Comparison of ENCODE assay signal across 8 mouse cellular contexts in the genomic region with DNA sequence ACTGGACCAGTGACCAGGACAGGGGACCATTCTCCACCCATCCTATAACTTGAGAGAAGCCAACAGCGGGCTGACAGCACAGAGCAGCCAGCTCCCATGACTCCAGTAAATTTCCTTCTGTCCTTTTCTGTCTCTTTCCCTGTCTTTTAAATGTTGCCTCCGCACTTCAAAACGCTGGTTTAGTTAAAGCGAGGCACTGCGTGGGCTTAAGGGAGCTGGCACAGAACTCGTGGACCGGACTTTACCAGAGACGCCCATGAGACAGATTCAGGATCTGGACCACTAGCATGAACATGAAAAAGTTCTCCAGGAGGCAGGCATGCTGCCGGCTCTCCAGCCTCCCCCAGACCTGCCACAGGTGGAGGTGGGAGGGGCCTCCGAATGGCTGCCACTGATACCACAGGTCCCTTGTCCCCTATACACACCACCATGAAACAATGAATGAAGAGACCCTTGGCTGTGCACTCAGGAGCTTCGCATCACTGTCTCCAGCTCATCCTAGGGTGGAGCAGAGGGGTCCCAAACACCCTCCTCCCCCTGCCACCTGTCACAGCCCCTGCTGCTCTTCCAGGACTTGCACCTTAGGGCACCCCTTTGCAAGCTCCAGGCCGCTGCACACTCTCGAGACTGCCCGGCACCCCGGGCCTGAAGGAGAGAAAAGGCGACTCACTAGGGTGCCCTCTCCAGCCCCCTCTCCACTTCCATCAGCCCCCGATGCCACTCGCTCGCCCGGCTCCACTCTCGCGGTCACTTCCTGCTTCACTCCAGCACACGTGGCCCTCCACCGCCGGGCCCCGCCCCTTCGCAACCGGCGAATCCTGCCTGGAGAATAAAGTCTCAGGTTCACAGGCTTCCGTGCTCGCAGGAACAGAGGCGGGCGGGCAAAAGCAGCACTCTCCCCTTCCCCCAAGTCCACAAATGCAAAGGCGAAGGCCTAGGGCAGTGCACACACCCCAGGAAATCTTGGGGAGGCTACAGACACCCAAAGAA. TPM values are rescaled to one million over a fixed set of nuclear protein-coding genes. Genes with fewer than 3 reads are reported as not detected.
A peak's percentile ranks its signal among the peaks of the same experiment; 100 is the strongest.
DNase-seq lines count a peak whose midpoint lies in the region; ATAC-seq and TF ChIP-seq lines count a peak whose summit lies in the region.

No protein-coding gene starts in this region.

- peaks cover 42% of the 10 kb centered on the region for H3K9me3 ChIP-seq in G1E (replicated peaks)
- H3K9me3 ChIP-seq in forebrain, embryonic 16.5 days (ENCODE audit: control insufficient read depth, low read length) = no peaks in the 10 kb centered on the region
- no peaks in the 10 kb centered on the region for H3K9me3 ChIP-seq in lung, embryonic 14.5 days (ENCODE audit: low read depth, low read length)

- H3K36me3 ChIP-seq in G1E (replicated peaks) = peaks cover 20% of the 10 kb centered on the region
- H3K36me3 ChIP-seq in forebrain, embryonic 16.5 days (ENCODE audit: control insufficient read depth, insufficient read depth) = no peaks in the 10 kb centered on the region
- H3K36me3 ChIP-seq in lung, embryonic 14.5 days (ENCODE audit: insufficient read depth) = no peaks in the 10 kb centered on the region

- 7% methylated on average over 33 of the region's 34 CpGs for WGBS in forebrain, embryonic 16.5 days
- 9% methylated on average over 34 of the region's 34 CpGs for WGBS in lung, embryonic 14.5 days

- H3K4me1 ChIP-seq in G1E (ENCODE audit: insufficient read depth, low read depth, low read length) = peaks cover 11% of the 10 kb centered on the region
- H3K4me1 ChIP-seq in forebrain, embryonic 16.5 days (replicated peaks; ENCODE audit: control insufficient read depth, insufficient read depth, low read length) = peaks cover 10% of the 10 kb centered on the region
- H3K4me1 ChIP-seq in lung, embryonic 14.5 days (ENCODE audit: insufficient read depth) = no peaks in the 10 kb centered on the region

- H3K4me2 ChIP-seq in forebrain, embryonic 16.5 days (ENCODE audit: low read length) = peak overlapping the region; percentile 76
- H3K4me2 ChIP-seq in lung, embryonic 14.5 days = peak overlapping the region; percentile 92

- H3K27ac ChIP-seq in forebrain, embryonic 16.5 days (ENCODE audit: low read length) = no peak overlapping the region
- peak overlapping the region; percentile 72 for H3K27ac ChIP-seq in layer of hippocampus, adult 2 months
- H3K27ac ChIP-seq in lung, embryonic 14.5 days (ENCODE audit: low read depth) = no peak overlapping the region; the same call in 1 of the 2 replicates

- peak overlapping the region; percentile 76 for H3K4me3 ChIP-seq in G1E (ENCODE audit: low read depth, low read length)
- peak overlapping the region; percentile 48 for H3K4me3 ChIP-seq in forebrain, embryonic 16.5 days (replicated peaks; ENCODE audit: low read length)
- H3K4me3 ChIP-seq in layer of hippocampus, adult 2 months = peak overlapping the region; percentile 69
- H3K4me3 ChIP-seq in lung, embryonic 14.5 days (ENCODE audit: low read depth, low read length) = peak overlapping the region; percentile 54

- DNase-seq in G1E (ENCODE audit: low spot score) = peak; percentile 79
- DNase-seq in cerebellum, adult 11-12 months = peak; percentile 46
- peak; percentile 84 for DNase-seq in heart, postnatal 4 days
- peak; percentile 75 to 80 for DNase-seq in layer of hippocampus, adult 2 months (ENCODE audit: low spot score in 2 of 2)
- DNase-seq in lung, embryonic 14.5 days = peak; percentile 93
- peak; percentile 84 for DNase-seq in testis, postnatal 14 days (ENCODE audit: low spot score)

- peak overlapping the region; percentile 64 for H3K9ac ChIP-seq in forebrain, embryonic 16.5 days (replicated peaks; ENCODE audit: low read depth, low read length)
- H3K9ac ChIP-seq in lung, embryonic 14.5 days = peak overlapping the region; percentile 51

- no peak for TF ChIP-seq CTCF in G1E (IDR thresholded peaks at IDR 0.05; ENCODE audit: low read depth, low read length)
- TF ChIP-seq CTCF in layer of hippocampus, adult 2 months (conservative IDR thresholded peaks at IDR 0.05) = no peak
- no peak for TF ChIP-seq CTCF in lung, embryonic 14.5 days (IDR thresholded peaks at IDR 0.05; ENCODE audit: low read depth)

- ATAC-seq in G1E (ENCODE audit: extremely low read depth, insufficient number of reproducible peaks, low FRiP score, poor library complexity, severe bottlenecking) = peak; percentile 86
- ATAC-seq in forebrain, embryonic 16.5 days = peak; percentile 91
- peak; percentile 94 for ATAC-seq in lung, embryonic 14.5 days (ENCODE audit: insufficient read depth)
- peak; percentile 91 for ATAC-seq in neutrophil, adult 5-6 weeks (ENCODE audit: extremely low read depth, insufficient number of reproducible peaks, low FRiP score, poor library complexity, severe bottlenecking)

- H3K27me3 ChIP-seq in G1E (ENCODE audit: insufficient read depth, low read length) = no peaks in the 10 kb centered on the region
- H3K27me3 ChIP-seq in forebrain, embryonic 16.5 days (replicated peaks; ENCODE audit: control insufficient read depth, insufficient read depth, low read length) = no peaks in the 10 kb centered on the region
- no peaks in the 10 kb centered on the region for H3K27me3 ChIP-seq in lung, embryonic 14.5 days (ENCODE audit: insufficient read depth, low read length)

RNA-seq across cellular contexts. Expression of a gene that starts 53.8 kb away (rescaled TPM):
- total RNA-seq in G1E (2014; fragmentation: Nextera tagmentation) (not detected in 2 replicates), G1E (2017) (0.16 TPM in 1 of 2 replicates, not detected in the other)
- polyA plus RNA-seq in G1E (2012) = not detected in 2 replicates
- 70.3 and 87.5 TPM in 2 replicates for polyA plus RNA-seq in forebrain, embryonic 16.5 days (2015; fragmentation: Nextera tagmentation; extraction: Ambion mirVana)
- not detected for total RNA-seq in heart, postnatal 4 days (2021)
- 10 to 100 TPM; 22.0 to 23.2 TPM for total RNA-seq in layer of hippocampus, adult 2 months (2021)
- polyA plus RNA-seq in lung, embryonic 14.5 days (2014; fragmentation: Nextera tagmentation; extraction: Ambion mirVana) = 1.4 and 2.0 TPM in 2 replicates
- not detected in 2 replicates for total RNA-seq in neutrophil, adult 5-6 weeks (2017)

Comparison
In these comparisons a context has a peak if more than half of its experiments do, and no peak if none do; other contexts are left out.
1. RNA of a gene that starts 53.8 kb away (total RNA-seq): 22.0 to 23.2 TPM in layer of hippocampus, adult 2 months; 0.16 TPM in G1E, not detected in heart, postnatal 4 days and not detected in neutrophil, adult 5-6 weeks; every median in the first group is over 10 times any median in the second.
2. Peak in every context shown above with its lines, with median percentiles within 50 percentile points of each other: ATAC-seq, DNase-seq and H3K4me3 ChIP-seq.